Mouse (Mus musculus): ENCODE measurements at regions not wholly inside any gene's neighbourhood (a gene's known extent, or its start where the extent isn't known, plus 50 kb on each side); places are given as distances from the start of the nearest gene placed in this dataset.

DNA sequence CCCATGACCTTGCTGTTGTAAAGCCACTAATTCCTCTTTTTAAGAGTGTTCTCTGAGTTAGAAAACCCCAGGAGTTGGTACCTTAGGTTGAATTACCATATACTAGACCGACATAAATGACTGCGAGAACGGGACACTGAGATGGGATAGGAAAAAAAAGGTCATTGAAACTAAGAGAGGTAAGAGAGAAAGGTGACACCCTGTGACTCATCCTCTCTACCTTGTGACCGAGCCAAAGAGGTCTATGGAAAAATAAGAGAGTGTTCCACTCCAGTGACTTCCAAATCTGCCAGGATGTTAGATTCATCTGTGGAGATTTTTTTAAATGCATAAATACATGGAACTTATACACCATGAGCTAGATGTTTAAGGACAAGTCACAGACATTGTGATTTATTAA, 115.3 kb upstream of the Trib2 start:
- no peak for DNase-seq (ENCODE audit: low read depth)
- TF ChIP-seq POLR2A (IDR thresholded peaks at IDR 0.05; ENCODE audit: borderline replicate concordance, extremely low read depth, insufficient read depth, insufficient read length, poor library complexity, severe bottlenecking) (no peak), CTCF (IDR thresholded peaks at IDR 0.05; ENCODE audit: borderline replicate concordance, extremely low read depth, insufficient read depth, insufficient read length) (no peak)

DNA sequence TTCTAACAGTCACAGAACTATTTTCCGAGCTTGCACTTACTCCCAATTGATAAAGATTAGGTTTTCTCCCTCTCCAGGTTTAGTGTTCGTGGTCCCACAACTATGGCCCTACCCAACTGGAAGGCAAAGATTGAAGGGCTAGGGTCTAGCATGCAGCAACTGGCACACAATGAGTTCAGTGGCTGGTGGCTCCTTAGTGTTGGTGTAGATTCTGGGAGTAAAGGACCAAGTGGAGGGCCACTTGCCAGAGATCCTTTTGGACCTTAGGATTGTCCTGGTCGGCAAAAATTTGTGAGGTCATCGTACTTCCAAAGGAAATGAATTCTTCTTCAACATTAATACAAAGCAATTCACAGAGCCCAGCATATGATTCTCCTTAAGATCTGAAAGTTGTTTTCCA, 114.8 kb upstream of the Trib2 start:
- DNase-seq (ENCODE audit: low read depth), result no peak
- TF ChIP-seq POLR2A (IDR thresholded peaks at IDR 0.05; ENCODE audit: borderline replicate concordance, extremely low read depth, insufficient read depth, insufficient read length, poor library complexity, severe bottlenecking) (no peak), CTCF (IDR thresholded peaks at IDR 0.05; ENCODE audit: borderline replicate concordance, extremely low read depth, insufficient read depth, insufficient read length) (no peak)

DNA sequence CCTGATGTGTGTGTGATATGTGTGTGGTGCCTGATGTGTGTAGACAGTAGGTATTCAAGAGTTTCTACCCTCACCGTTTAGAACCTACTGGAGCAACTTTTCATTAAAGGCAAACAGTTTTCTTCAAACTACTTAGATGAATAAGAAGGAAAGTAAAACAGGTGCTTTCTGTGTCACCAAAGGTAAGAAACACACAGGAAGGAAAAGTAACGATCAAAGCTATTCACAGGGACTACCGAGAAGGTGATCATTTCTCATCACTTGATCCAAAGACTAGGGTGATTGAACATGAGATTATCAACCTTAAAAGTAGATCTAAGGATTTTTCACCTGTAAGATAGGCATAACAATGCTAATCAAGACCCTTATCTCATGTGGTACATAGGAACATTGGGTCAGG, 113.4 kb upstream of the Trib2 start:
- TF ChIP-seq CTCF (IDR thresholded peaks at IDR 0.05; ENCODE audit: borderline replicate concordance, extremely low read depth, insufficient read depth, insufficient read length) (no peak), POLR2A (IDR thresholded peaks at IDR 0.05; ENCODE audit: borderline replicate concordance, extremely low read depth, insufficient read depth, insufficient read length, poor library complexity, severe bottlenecking) (no peak)
- no peak for DNase-seq (ENCODE audit: low read depth)

DNA sequence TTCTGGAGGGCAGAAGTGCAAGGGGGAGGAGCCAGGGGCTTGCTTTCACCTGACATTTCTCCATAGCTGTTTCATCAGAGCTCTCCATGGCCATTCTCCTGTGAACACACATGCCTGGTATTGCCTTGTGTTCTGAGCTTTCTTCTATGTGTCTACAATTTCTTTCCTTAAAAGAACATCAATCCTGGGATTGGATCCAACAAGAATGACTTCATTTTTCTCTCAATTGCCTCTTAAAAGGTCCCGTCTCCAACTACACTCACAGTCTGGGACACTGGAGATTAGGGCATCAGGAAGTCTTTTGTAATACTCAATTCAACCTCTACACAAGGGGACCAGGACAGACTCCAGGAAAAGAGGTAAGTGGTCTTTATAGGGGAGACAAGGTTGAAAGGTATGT, 112.8 kb upstream of the Trib2 start:
- no peak for TF ChIP-seq POLR2A (IDR thresholded peaks at IDR 0.05; ENCODE audit: borderline replicate concordance, extremely low read depth, insufficient read depth, insufficient read length, poor library complexity, severe bottlenecking)
- TF ChIP-seq CTCF (IDR thresholded peaks at IDR 0.05; ENCODE audit: borderline replicate concordance, extremely low read depth, insufficient read depth, insufficient read length), result no peak

DNA sequence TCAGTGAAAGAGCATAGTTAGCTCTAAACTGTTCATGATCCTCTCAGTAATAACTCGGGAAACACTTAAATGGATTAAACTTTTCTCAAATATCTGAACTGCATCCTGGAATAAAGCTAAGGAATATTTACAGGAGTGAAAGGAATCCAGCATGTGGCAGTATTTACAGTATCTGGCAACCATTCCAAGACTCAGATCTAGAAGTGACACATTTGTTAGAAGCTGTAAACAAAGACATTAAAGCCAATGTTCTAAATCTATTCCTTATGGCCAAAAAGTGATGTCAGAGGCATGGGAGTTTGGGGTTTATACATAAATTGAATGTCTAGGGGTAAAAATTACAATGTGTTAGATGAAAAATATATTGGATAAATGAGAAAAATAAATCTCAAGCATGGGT, 101.6 kb upstream of the Trib2 start:
- DNase-seq (ENCODE audit: low read depth), result peak; percentile 11
- TF ChIP-seq POLR2A (IDR thresholded peaks at IDR 0.05; ENCODE audit: borderline replicate concordance, extremely low read depth, insufficient read depth, insufficient read length, poor library complexity, severe bottlenecking), result no peak
- TF ChIP-seq CTCF (IDR thresholded peaks at IDR 0.05; ENCODE audit: borderline replicate concordance, extremely low read depth, insufficient read depth, insufficient read length), result no peak

More for the DNA sequence above, 112.8 kb upstream of the Trib2 start:
- no peak for DNase-seq (ENCODE audit: low read depth)

DNA sequence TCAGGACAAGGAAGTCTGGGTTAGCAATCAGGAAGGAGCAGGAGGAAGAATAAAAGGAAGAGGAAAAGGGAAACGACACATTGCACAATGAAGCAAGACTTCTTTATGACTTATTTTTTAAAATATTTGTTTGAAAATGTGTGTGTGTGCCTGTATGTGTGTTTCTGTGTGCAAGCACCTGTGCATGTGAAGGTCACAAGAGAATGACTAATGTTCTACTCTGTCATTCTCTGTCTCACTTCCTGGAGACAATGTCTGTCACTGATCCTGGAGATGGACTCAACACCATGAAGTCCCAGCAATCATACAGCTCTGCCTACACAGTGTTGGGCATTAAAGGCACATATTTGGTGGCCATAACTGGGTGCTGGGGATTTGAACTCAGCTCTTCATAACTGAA, 96.2 kb upstream of the Trib2 start:
- TF ChIP-seq POLR2A (IDR thresholded peaks at IDR 0.05; ENCODE audit: borderline replicate concordance, extremely low read depth, insufficient read depth, insufficient read length, poor library complexity, severe bottlenecking) (no peak), CTCF (IDR thresholded peaks at IDR 0.05; ENCODE audit: borderline replicate concordance, extremely low read depth, insufficient read depth, insufficient read length) (no peak)
- no peak for DNase-seq (ENCODE audit: low read depth)

DNA sequence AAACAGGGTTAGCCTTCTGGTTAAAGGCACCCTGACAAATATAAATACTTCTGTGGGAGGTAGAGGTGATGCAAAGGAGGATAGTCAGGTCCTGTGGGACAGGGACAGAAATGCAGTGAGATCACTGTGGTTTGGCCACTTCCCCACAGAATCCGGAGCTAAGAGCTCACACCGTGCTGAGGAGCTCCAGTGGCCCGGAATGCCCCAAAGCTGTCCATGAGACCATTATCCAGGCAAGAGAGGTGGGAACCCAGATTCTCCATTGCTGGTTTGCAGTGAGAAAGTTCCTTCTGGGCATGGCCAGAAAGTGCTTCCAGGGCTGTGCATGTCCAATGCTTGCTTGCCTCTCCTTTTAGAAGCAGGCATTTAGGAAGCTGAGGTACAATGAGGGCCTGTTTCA, 95.8 kb upstream of the Trib2 start:
- no peak for DNase-seq (ENCODE audit: low read depth)

DNA sequence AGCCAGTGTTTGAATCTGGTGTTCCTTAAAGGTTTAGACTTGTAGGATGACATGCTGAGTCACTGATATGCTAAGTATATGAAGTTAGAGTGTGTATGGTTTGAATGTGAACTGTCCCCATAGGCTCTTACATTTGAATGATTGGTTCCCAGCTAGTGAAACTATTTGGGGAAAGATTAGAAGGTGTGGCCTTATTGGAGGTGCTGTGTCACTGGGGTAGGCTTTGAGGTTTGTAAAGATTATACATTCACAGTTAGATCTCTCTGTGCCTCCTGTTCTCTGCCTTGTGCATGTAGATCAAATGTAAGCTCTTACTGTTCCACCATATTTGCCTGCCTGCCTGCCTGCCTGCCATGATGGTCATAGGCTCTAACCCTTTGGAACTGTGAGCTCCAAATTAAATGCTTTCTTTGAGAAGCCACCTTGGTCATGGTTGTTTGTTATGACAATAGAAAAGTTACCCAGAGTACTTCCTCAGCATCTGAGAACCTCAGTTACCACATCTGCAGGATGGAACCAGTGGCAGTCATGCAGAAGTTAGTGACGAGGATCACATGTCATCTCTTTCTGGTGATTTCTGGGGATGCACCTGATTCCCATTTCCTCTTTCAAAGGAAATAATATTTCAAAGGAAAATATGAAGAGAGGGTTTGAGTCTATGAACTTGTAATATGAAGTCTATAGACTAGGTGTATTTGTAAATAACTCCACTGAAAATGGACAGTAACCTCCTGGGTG, 94.7 kb upstream of the Trib2 start:
- TF ChIP-seq POLR2A (IDR thresholded peaks at IDR 0.05; ENCODE audit: borderline replicate concordance, extremely low read depth, insufficient read depth, insufficient read length, poor library complexity, severe bottlenecking), result no peak
- TF ChIP-seq CTCF (IDR thresholded peaks at IDR 0.05; ENCODE audit: borderline replicate concordance, extremely low read depth, insufficient read depth, insufficient read length), result no peak
- DNase-seq (ENCODE audit: low read depth), result no peak

More for the DNA sequence above, 95.8 kb upstream of the Trib2 start:
- no peak for TF ChIP-seq POLR2A (IDR thresholded peaks at IDR 0.05; ENCODE audit: borderline replicate concordance, extremely low read depth, insufficient read depth, insufficient read length, poor library complexity, severe bottlenecking)
- no peak for TF ChIP-seq CTCF (IDR thresholded peaks at IDR 0.05; ENCODE audit: borderline replicate concordance, extremely low read depth, insufficient read depth, insufficient read length)

DNA sequence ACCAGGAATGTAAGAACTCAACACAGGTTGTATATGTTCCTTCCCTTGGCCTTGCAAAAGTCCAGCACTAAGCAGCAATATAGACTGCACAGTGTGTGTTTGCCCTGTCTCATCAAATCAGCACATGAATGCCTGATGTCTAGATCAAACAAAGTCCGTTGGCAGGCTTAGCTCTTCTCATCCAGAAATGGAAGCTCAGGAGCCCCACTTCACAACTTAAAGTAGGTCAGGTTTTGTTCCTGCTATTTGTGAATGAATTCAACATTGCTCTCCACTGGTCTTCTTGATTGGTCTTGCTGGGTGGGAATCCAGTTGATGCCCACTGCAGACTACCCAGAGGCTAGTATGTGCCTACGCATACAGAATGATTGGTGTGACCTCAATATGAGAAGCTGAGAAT, 80.8 kb upstream of the Trib2 start:
- TF ChIP-seq POLR2A (IDR thresholded peaks at IDR 0.05; ENCODE audit: borderline replicate concordance, extremely low read depth, insufficient read depth, insufficient read length, poor library complexity, severe bottlenecking) (no peak), CTCF (IDR thresholded peaks at IDR 0.05; ENCODE audit: borderline replicate concordance, extremely low read depth, insufficient read depth, insufficient read length) (no peak)
- peak; percentile 24 for DNase-seq (ENCODE audit: low read depth)

DNA sequence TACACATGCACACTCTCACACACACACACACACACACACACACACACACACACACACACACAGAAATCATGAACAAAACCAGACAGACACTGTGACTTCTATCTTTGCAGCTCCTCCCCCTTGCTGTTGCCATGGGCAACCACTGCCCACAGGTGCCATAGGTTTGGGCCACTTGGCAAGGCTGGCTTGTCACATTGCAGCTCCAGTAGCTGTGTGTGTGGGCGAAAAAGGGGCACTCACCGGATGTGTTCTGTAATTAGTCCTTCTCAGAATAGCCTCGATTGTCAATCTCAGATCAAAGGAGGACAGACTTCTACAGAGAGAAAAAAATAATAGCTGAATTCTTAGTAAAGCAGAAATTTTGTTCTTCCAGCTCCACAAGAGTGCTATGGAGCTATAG, 79.8 kb upstream of the Trib2 start:
- no peak for TF ChIP-seq CTCF (IDR thresholded peaks at IDR 0.05; ENCODE audit: borderline replicate concordance, extremely low read depth, insufficient read depth, insufficient read length)
- TF ChIP-seq POLR2A (IDR thresholded peaks at IDR 0.05; ENCODE audit: borderline replicate concordance, extremely low read depth, insufficient read depth, insufficient read length, poor library complexity, severe bottlenecking), result no peak
- DNase-seq (ENCODE audit: low read depth), result peak; percentile 66

DNA sequence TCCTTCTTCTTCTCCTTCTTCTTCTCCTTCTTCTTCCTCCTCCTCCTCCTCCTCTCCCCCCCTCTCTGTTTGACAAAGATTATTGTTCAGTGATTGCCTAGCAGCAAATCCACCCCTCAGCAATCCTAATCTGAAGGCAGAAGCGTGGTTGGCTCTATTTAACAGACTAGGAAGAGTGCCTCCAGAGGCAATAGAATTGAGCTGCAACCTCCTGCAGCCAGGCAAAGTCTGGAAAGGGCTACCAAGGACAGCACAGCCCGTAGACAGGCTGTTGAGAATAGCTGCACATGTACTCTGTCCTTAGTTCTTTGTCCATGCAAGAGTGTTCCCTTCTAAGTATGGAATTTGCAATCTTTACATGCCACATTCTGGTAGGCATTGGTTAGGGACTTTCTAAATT, 78.5 kb upstream of the Trib2 start:
- TF ChIP-seq POLR2A (IDR thresholded peaks at IDR 0.05; ENCODE audit: borderline replicate concordance, extremely low read depth, insufficient read depth, insufficient read length, poor library complexity, severe bottlenecking) (no peak), CTCF (IDR thresholded peaks at IDR 0.05; ENCODE audit: borderline replicate concordance, extremely low read depth, insufficient read depth, insufficient read length) (no peak)
- DNase-seq (ENCODE audit: low read depth), result no peak

DNA sequence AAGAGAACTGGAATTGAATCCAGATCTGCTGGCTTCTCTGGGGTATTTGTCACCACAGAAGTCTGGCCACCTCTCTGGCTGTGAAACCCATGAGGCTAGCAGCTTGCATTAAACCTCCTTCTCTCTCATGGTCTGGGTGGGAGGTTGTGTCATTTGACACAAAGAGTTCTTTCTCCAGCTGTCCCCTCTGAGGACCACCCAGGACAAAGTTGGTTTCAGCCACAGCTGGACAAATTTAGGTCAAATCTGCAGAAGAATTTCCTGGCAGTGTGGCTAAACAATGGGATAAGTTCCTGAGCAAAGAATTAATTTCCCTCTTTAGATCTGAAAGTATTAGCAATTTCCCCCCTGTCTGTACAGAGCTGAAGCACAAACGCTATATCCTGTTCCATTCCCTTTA, 73.9 kb upstream of the Trib2 start:
- TF ChIP-seq POLR2A (IDR thresholded peaks at IDR 0.05; ENCODE audit: borderline replicate concordance, extremely low read depth, insufficient read depth, insufficient read length, poor library complexity, severe bottlenecking) (no peak), CTCF (IDR thresholded peaks at IDR 0.05; ENCODE audit: borderline replicate concordance, extremely low read depth, insufficient read depth, insufficient read length) (no peak)
- no peak for DNase-seq (ENCODE audit: low read depth)

Measured in brain, embryonic 14.5 days (tissue).